Mouse (Mus musculus): ENCODE data around the gene Olfr116.

Gene Olfr116

GRCm38 (mm10) chr17:37627009-37627408 is at the start of gene Olfr116, which contains the start of gene Olfr115:
Gene Olfr116 (minus strand): TSS chr17:37627199.
Gene Olfr115 (minus strand): TSS chr17:37627109.
- DNase-seq: no peak

- no peak for DNase-seq
Observed at GRCm38 (mm10) chr17:37666688-37667087, 39.7 kb upstream of the Olfr116 start, which contains the start of gene Olfr118. Gene Olfr118 (plus strand): TSS chr17:37666988.

- no peak for DNase-seq
Observed at GRCm38 (mm10) chr17:37663682-37664081, 36.7 kb upstream of the Olfr116 start, which contains the start of gene Olfr117. Gene Olfr117 (minus strand): TSS chr17:37663782.

- no peak for DNase-seq
Observed at GRCm38 (mm10) chr17:37592643-37593042, 34.4 kb downstream of the Olfr116 start, which contains the start of gene Olfr114. Gene Olfr114 (minus strand): TSS chr17:37592743.

- DNase-seq: no peak
Observed at GRCm38 (mm10) chr17:37577563-37577962, 49.4 kb downstream of the Olfr116 start, which contains the start of gene Olfr113. Gene Olfr113 (minus strand): TSS chr17:37577663.

All from kidney, postnatal 25 days (tissue).